8 mouse cellular contexts compared by ENCODE assay signal in genomic region chr5:134235111-134235510, GRCm38 (mm10). TPM values are rescaled to one million over a fixed set of nuclear protein-coding genes. Genes with fewer than 3 reads are reported as not detected.
DNase-seq lines count a peak whose midpoint lies in the region; ATAC-seq and TF ChIP-seq lines count a peak whose summit lies in the region.

No protein-coding gene starts in this region.

- TF ChIP-seq POLR2A in bone marrow, adult 2 months (IDR thresholded peaks at IDR 0.05; ENCODE audit: borderline replicate concordance, control insufficient read depth, low read depth, low read length): no peak

- peak; percentile 67 to 85 for DNase-seq in left cerebral cortex, postnatal 10 days (ENCODE audit: extremely low spot score in 1 of 2, low spot score in 2 of 2)
- no peak for DNase-seq in left cerebral cortex, adult 8-10 months (ENCODE audit: low spot score in 2 of 2)
- peak; percentile 84 for DNase-seq in forebrain, postnatal 0 days
- DNase-seq in kidney, postnatal 25 days: peak; percentile 73 to 75
- no peak for DNase-seq in urinary bladder, postnatal 36 days (ENCODE audit: low spot score in 2 of 2)
- no peak for DNase-seq in neural tube, embryonic 10.5 days (ENCODE audit: extremely low spot score, low spot score)

- no peak overlapping the region for H3K4me2 ChIP-seq in forebrain, postnatal 0 days (ENCODE audit: low read depth)
- H3K4me2 ChIP-seq in midbrain, embryonic 16.5 days (ENCODE audit: low read length): no peak overlapping the region

- no peaks in the 10 kb centered on the region for H3K9me3 ChIP-seq in forebrain, postnatal 0 days (ENCODE audit: low read length)
- H3K9me3 ChIP-seq in midbrain, embryonic 16.5 days (replicated peaks; ENCODE audit: control insufficient read depth, low read length, poor library complexity, severe bottlenecking): no peaks in the 10 kb centered on the region

- peak overlapping the region; percentile 95 for H3K27ac ChIP-seq in bone marrow, adult 2 months (ENCODE audit: control insufficient read depth, insufficient read depth, low read depth, low read length, poor library complexity)
- H3K27ac ChIP-seq in forebrain, postnatal 0 days (ENCODE audit: low read depth, low read length): peak overlapping the region; percentile 66
- peak overlapping the region; percentile 42; the same call in 1 of the 2 replicates for H3K27ac ChIP-seq in midbrain, embryonic 16.5 days (ENCODE audit: low read length)

- peaks cover 47% of the 10 kb centered on the region for H3K36me3 ChIP-seq in forebrain, postnatal 0 days (ENCODE audit: insufficient read depth)
- H3K36me3 ChIP-seq in midbrain, embryonic 16.5 days (ENCODE audit: control insufficient read depth, insufficient read depth, low read length): peaks cover 20% of the 10 kb centered on the region

- ATAC-seq in forebrain, postnatal 0 days: peak; percentile 45
- no peak for ATAC-seq in midbrain, embryonic 16.5 days

- no peak overlapping the region for H3K9ac ChIP-seq in forebrain, postnatal 0 days
- H3K9ac ChIP-seq in midbrain, embryonic 16.5 days (ENCODE audit: low read depth, low read length): no peak overlapping the region

- peaks cover 8% of the 10 kb centered on the region for H3K4me1 ChIP-seq in bone marrow, adult 2 months (ENCODE audit: control insufficient read depth, insufficient read depth, low read length)
- 0 out of 2 replicates have a peak, but pooled peaks cover 5% of the 10 kb centered on the region for H3K4me1 ChIP-seq in forebrain, postnatal 0 days (ENCODE audit: insufficient read depth)
- peaks cover 6% of the 10 kb centered on the region; the same call in 1 of the 2 replicates for H3K4me1 ChIP-seq in midbrain, embryonic 16.5 days (ENCODE audit: control insufficient read depth, insufficient read depth, low read length)

- no peak for TF ChIP-seq CTCF in bone marrow, adult 2 months (IDR thresholded peaks at IDR 0.05; ENCODE audit: control insufficient read depth, insufficient read depth, low read length)
- no peak for TF ChIP-seq CTCF in forebrain, postnatal 0 days (IDR thresholded peaks at IDR 0.05; ENCODE audit: low read depth)

- H3K27me3 ChIP-seq in forebrain, postnatal 0 days (ENCODE audit: insufficient read depth, low read length): no peaks in the 10 kb centered on the region
- no peaks in the 10 kb centered on the region for H3K27me3 ChIP-seq in midbrain, embryonic 16.5 days (ENCODE audit: control insufficient read depth, insufficient read depth, low read depth, low read length)

- intact Hi-C loops in left cerebral cortex, postnatal 10 days (cut with DNase I): no loop called here

- 33% methylated on average over 6 of the region's 6 CpGs for WGBS in bone marrow, adult 2 months
- 21% methylated on average over 6 of the region's 6 CpGs for WGBS in forebrain, postnatal 0 days
- 42% methylated on average over 6 of the region's 6 CpGs for WGBS in midbrain, embryonic 16.5 days

- H3K4me3 ChIP-seq in bone marrow, adult 2 months (replicated peaks; ENCODE audit: control insufficient read depth, low read depth, low read length): no peak overlapping the region
- no peak overlapping the region for H3K4me3 ChIP-seq in forebrain, postnatal 0 days (ENCODE audit: low read depth, low read length)
- no peak overlapping the region for H3K4me3 ChIP-seq in midbrain, embryonic 16.5 days (ENCODE audit: low read depth, low read length)

RNA-seq across cellular contexts. Expression of gene Ncf1, which starts 5.7 kb away (rescaled TPM):
- total RNA-seq in left cerebral cortex, postnatal 10 days (2021): 1 to 10 TPM; 5.7 to 8.3 TPM
- total RNA-seq in left cerebral cortex, adult 8-10 months (2022): 10 to 100 TPM in 2 of 4 experiments, 1 to 10 TPM in 2; 5.3 to 16.2 (median 10.3) TPM
- 78.6 and 222 TPM in 2 replicates for polyA plus RNA-seq in bone marrow, adult 2 months (2011; ENCODE audit: insufficient read depth, insufficient read length, low replicate concordance, missing spikeins)
- total RNA-seq in forebrain, postnatal 0 days (2014; rRNA removed): 2.9 and 9.1 TPM in 2 replicates
- 1.3 and 2.1 TPM in 2 replicates for polyA plus RNA-seq in forebrain, postnatal 0 days (2015; fragmentation: Nextera tagmentation; extraction: Ambion mirVana)
- polyA plus RNA-seq in midbrain, embryonic 16.5 days (2015; fragmentation: Nextera tagmentation; extraction: Ambion mirVana): 2.5 and 2.7 TPM in 2 replicates

RNA-seq across cellular contexts. Expression of gene Gtf2ird2, which starts 51.3 kb away (rescaled TPM):
- total RNA-seq in left cerebral cortex, postnatal 10 days (2021): 10 to 100 TPM; 14.1 to 16.5 TPM
- total RNA-seq in left cerebral cortex, adult 8-10 months (2022): 10 to 100 TPM; 16.8 to 19.3 (median 18.2) TPM
- polyA plus RNA-seq in bone marrow, adult 2 months (2011; ENCODE audit: insufficient read depth, insufficient read length, low replicate concordance, missing spikeins): 3.0 and 5.5 TPM in 2 replicates
- total RNA-seq in forebrain, postnatal 0 days (2014; rRNA removed): 14.3 and 20.4 TPM in 2 replicates
- polyA plus RNA-seq in forebrain, postnatal 0 days (2015; fragmentation: Nextera tagmentation; extraction: Ambion mirVana): 8.8 and 11.8 TPM in 2 replicates
- polyA plus RNA-seq in midbrain, embryonic 16.5 days (2015; fragmentation: Nextera tagmentation; extraction: Ambion mirVana): 15.0 and 15.2 TPM in 2 replicates

RNA-seq across cellular contexts. Expression of gene Rcc1l, which starts 58.5 kb away (rescaled TPM):
- 10 to 100 TPM; 18.4 to 21.1 TPM for total RNA-seq in left cerebral cortex, postnatal 10 days (2021)
- total RNA-seq in left cerebral cortex, adult 8-10 months (2022): 10 to 100 TPM; 15.5 to 21.2 (median 16.8) TPM
- polyA plus RNA-seq in bone marrow, adult 2 months (2011; ENCODE audit: insufficient read depth, insufficient read length, low replicate concordance, missing spikeins): 10.4 and 12.5 TPM in 2 replicates
- total RNA-seq in forebrain, postnatal 0 days (2014; rRNA removed): 21.6 and 26.0 TPM in 2 replicates
- polyA plus RNA-seq in forebrain, postnatal 0 days (2015; fragmentation: Nextera tagmentation; extraction: Ambion mirVana): 22.4 TPM in 2 replicates
- 19.1 and 20.9 TPM in 2 replicates for polyA plus RNA-seq in midbrain, embryonic 16.5 days (2015; fragmentation: Nextera tagmentation; extraction: Ambion mirVana)

Comparison
In these comparisons a context has a peak if more than half of its experiments do, and no peak if none do; other contexts are left out.
1. DNase-seq: peak in left cerebral cortex, postnatal 10 days (2 of 2), forebrain, postnatal 0 days (single experiment) and kidney, postnatal 25 days (2 of 2); none in left cerebral cortex, adult 8-10 months (0 of 2), urinary bladder, postnatal 36 days (0 of 2) and neural tube, embryonic 10.5 days (single experiment).
2. H3K27ac ChIP-seq: peak in every context shown above with its lines; median percentile 95 in bone marrow, adult 2 months; 66 in forebrain, postnatal 0 days; 42 in midbrain, embryonic 16.5 days.